Mouse (Mus musculus): ENCODE results near the gene Zfp146. TPM values are rescaled to one million over a fixed set of nuclear protein-coding genes. Genes with fewer than 3 reads are reported as not detected.
A peak's percentile ranks its signal among the peaks of the same experiment; 100 is the strongest.

Zfp146 gene
- polyA plus RNA-seq, 1 experiment from 2014 or later, result 7.3 TPM

GRCm38 (mm10) chr7:30155507-30155906 is 14.0 kb downstream of the Zfp146 start:
- H3K4me2 ChIP-seq (ENCODE audit: low read depth, low read length), result no peak overlapping the region
- WGBS, result 95% methylated on average over 3 of the region's 3 CpGs
- no peak overlapping the region for H3K27ac ChIP-seq (ENCODE audit: low read length)
- peaks cover 73% of the 10 kb centered on the region for H3K36me3 ChIP-seq (ENCODE audit: control insufficient read depth, insufficient read depth)
- peaks cover 75% of the 10 kb centered on the region for H3K9me3 ChIP-seq (replicated peaks; ENCODE audit: control insufficient read depth, low read length)
- no peak overlapping the region for H3K9ac ChIP-seq (ENCODE audit: low read length)
- H3K27me3 ChIP-seq (ENCODE audit: control insufficient read depth, insufficient read depth, low read length), result no peaks in the 10 kb centered on the region
- H3K4me3 ChIP-seq (ENCODE audit: low read length), result no peak overlapping the region
- H3K4me1 ChIP-seq (ENCODE audit: control insufficient read depth, insufficient read depth, low read length), result no peaks in the 10 kb centered on the region
- ATAC-seq (replicated peaks; ENCODE audit: extremely low read depth, insufficient read depth, low FRiP score), result no peak

- Histone ChIP-seq H3K4me1 (ENCODE audit: control insufficient read depth, insufficient read depth, low read length) (no peaks in the 10 kb centered on the region), H3K9me3 (replicated peaks; ENCODE audit: control insufficient read depth, low read length) (peaks cover 74% of the 10 kb centered on the region), H3K27me3 (ENCODE audit: control insufficient read depth, insufficient read depth, low read length) (no peaks in the 10 kb centered on the region), H3K4me3 (ENCODE audit: low read length) (no peak overlapping the region), H3K4me2 (ENCODE audit: low read depth, low read length) (no peak overlapping the region), H3K36me3 (ENCODE audit: control insufficient read depth, insufficient read depth) (peaks cover 65% of the 10 kb centered on the region), H3K9ac (ENCODE audit: low read length) (no peak overlapping the region), H3K27ac (ENCODE audit: low read length) (no peak overlapping the region)
- 96% methylated on average over 1 of the region's 1 CpGs for WGBS
- ATAC-seq (replicated peaks; ENCODE audit: extremely low read depth, insufficient read depth, low FRiP score), result no peak
Measured at GRCm38 (mm10) chr7:30154040-30154439, 15.5 kb downstream of the Zfp146 start.

GRCm38 (mm10) chr7:30147011-30147410 is 22.5 kb downstream of the Zfp146 start:
- peaks cover 31% of the 10 kb centered on the region for H3K9me3 ChIP-seq (replicated peaks; ENCODE audit: control insufficient read depth, low read length)
- 91% methylated on average over 5 of the region's 5 CpGs for WGBS

GRCm38 (mm10) chr7:30143555-30144209 is 25.9 kb downstream of the Zfp146 start:
- no peaks in the 10 kb centered on the region for H3K27me3 ChIP-seq (ENCODE audit: control insufficient read depth, insufficient read depth, low read length)

More at GRCm38 (mm10) chr7:30147011-30147410, 22.5 kb downstream of the Zfp146 start:
- Histone ChIP-seq H3K27ac (ENCODE audit: low read length) (no peak overlapping the region), H3K9ac (ENCODE audit: low read length) (no peak overlapping the region), H3K4me3 (ENCODE audit: low read length) (no peak overlapping the region), H3K4me2 (ENCODE audit: low read depth, low read length) (no peak overlapping the region), H3K27me3 (ENCODE audit: control insufficient read depth, insufficient read depth, low read length) (no peaks in the 10 kb centered on the region), H3K36me3 (ENCODE audit: control insufficient read depth, insufficient read depth) (peaks cover 31% of the 10 kb centered on the region), H3K4me1 (ENCODE audit: control insufficient read depth, insufficient read depth, low read length) (peaks cover 3% of the 10 kb centered on the region)
- no peak for ATAC-seq (replicated peaks; ENCODE audit: extremely low read depth, insufficient read depth, low FRiP score)

GRCm38 (mm10) chr7:30143170-30143554 is 26.4 kb downstream of the Zfp146 start:
- no peak for ATAC-seq (replicated peaks; ENCODE audit: extremely low read depth, insufficient read depth, low FRiP score)
- Histone ChIP-seq H3K27me3 (ENCODE audit: control insufficient read depth, insufficient read depth, low read length) (no peaks in the 10 kb centered on the region), H3K9ac (ENCODE audit: low read length) (peak overlapping the region; percentile 78), H3K9me3 (replicated peaks; ENCODE audit: control insufficient read depth, low read length) (0 out of 2 replicates have a peak, but pooled peaks cover 5% of the 10 kb centered on the region), H3K4me2 (ENCODE audit: low read depth, low read length) (peak overlapping the region; percentile 66), H3K4me1 (ENCODE audit: control insufficient read depth, insufficient read depth, low read length) (peaks cover 3% of the 10 kb centered on the region), H3K27ac (ENCODE audit: low read length) (peak overlapping the region; percentile 78; the same call in 1 of the 2 replicates), H3K36me3 (ENCODE audit: control insufficient read depth, insufficient read depth) (peaks cover 12% of the 10 kb centered on the region; the same call in 1 of the 2 replicates), H3K4me3 (ENCODE audit: low read length) (peak overlapping the region; percentile 66)
- 17% methylated on average over 8 of the region's 8 CpGs for WGBS

More at GRCm38 (mm10) chr7:30143555-30144209, 25.9 kb downstream of the Zfp146 start:
- Histone ChIP-seq H3K27ac (ENCODE audit: low read length) (peak overlapping the region; percentile 78), H3K9me3 (replicated peaks; ENCODE audit: control insufficient read depth, low read length) (peaks cover 8% of the 10 kb centered on the region; the same call in 1 of the 2 replicates), H3K4me1 (ENCODE audit: control insufficient read depth, insufficient read depth, low read length) (peaks cover 3% of the 10 kb centered on the region), H3K4me3 (ENCODE audit: low read length) (peak overlapping the region; percentile 66), H3K36me3 (ENCODE audit: control insufficient read depth, insufficient read depth) (peaks cover 17% of the 10 kb centered on the region; the same call in 1 of the 2 replicates), H3K9ac (ENCODE audit: low read length) (peak overlapping the region; percentile 78), H3K4me2 (ENCODE audit: low read depth, low read length) (peak overlapping the region; percentile 66)
- WGBS, result 1% methylated on average over 35 of the region's 35 CpGs
- ATAC-seq (replicated peaks; ENCODE audit: extremely low read depth, insufficient read depth, low FRiP score), result peak; percentile 92

GRCm38 (mm10) chr7:30136826-30137225 is 32.7 kb downstream of the Zfp146 start:
- H3K27me3 ChIP-seq (ENCODE audit: control insufficient read depth, insufficient read depth, low read length), result no peaks in the 10 kb centered on the region
- H3K27ac ChIP-seq (ENCODE audit: low read length), result no peak overlapping the region
- H3K4me1 ChIP-seq (ENCODE audit: control insufficient read depth, insufficient read depth, low read length), result no peaks in the 10 kb centered on the region
- peaks cover 12% of the 10 kb centered on the region for H3K9me3 ChIP-seq (replicated peaks; ENCODE audit: control insufficient read depth, low read length)
- no peak overlapping the region for H3K4me2 ChIP-seq (ENCODE audit: low read depth, low read length)
- peaks cover 45% of the 10 kb centered on the region for H3K36me3 ChIP-seq (ENCODE audit: control insufficient read depth, insufficient read depth)
- no peak overlapping the region for H3K9ac ChIP-seq (ENCODE audit: low read length)
- no peak for ATAC-seq (replicated peaks; ENCODE audit: extremely low read depth, insufficient read depth, low FRiP score)
- no peak overlapping the region for H3K4me3 ChIP-seq (ENCODE audit: low read length)
- 79% methylated on average over 10 of the region's 10 CpGs for WGBS

- H3K36me3 ChIP-seq (ENCODE audit: control insufficient read depth, insufficient read depth), result peaks cover 67% of the 10 kb centered on the region
- no peaks in the 10 kb centered on the region for H3K27me3 ChIP-seq (ENCODE audit: control insufficient read depth, insufficient read depth, low read length)
- H3K4me1 ChIP-seq (ENCODE audit: control insufficient read depth, insufficient read depth, low read length), result no peaks in the 10 kb centered on the region
- no peak overlapping the region for H3K4me2 ChIP-seq (ENCODE audit: low read depth, low read length)
- H3K27ac ChIP-seq (ENCODE audit: low read length), result no peak overlapping the region
- ATAC-seq (replicated peaks; ENCODE audit: extremely low read depth, insufficient read depth, low FRiP score), result no peak
- no peak overlapping the region for H3K4me3 ChIP-seq (ENCODE audit: low read length)
- H3K9ac ChIP-seq (ENCODE audit: low read length), result no peak overlapping the region
- WGBS, result 98% methylated on average over 4 of the region's 4 CpGs
- H3K9me3 ChIP-seq (replicated peaks; ENCODE audit: control insufficient read depth, low read length), result peaks cover 10% of the 10 kb centered on the region
Measured at GRCm38 (mm10) chr7:30132396-30132795, 37.2 kb downstream of the Zfp146 start.

- H3K36me3 ChIP-seq (ENCODE audit: control insufficient read depth, insufficient read depth), result peaks cover 75% of the 10 kb centered on the region
- peaks cover 14% of the 10 kb centered on the region for H3K9me3 ChIP-seq (replicated peaks; ENCODE audit: control insufficient read depth, low read length)
- H3K4me1 ChIP-seq (ENCODE audit: control insufficient read depth, insufficient read depth, low read length), result no peaks in the 10 kb centered on the region
- 97% methylated on average over 8 of the region's 8 CpGs for WGBS
- H3K27ac ChIP-seq (ENCODE audit: low read length), result no peak overlapping the region
- ATAC-seq (replicated peaks; ENCODE audit: extremely low read depth, insufficient read depth, low FRiP score), result no peak
- no peak overlapping the region for H3K4me3 ChIP-seq (ENCODE audit: low read length)
- no peak overlapping the region for H3K9ac ChIP-seq (ENCODE audit: low read length)
- H3K27me3 ChIP-seq (ENCODE audit: control insufficient read depth, insufficient read depth, low read length), result no peaks in the 10 kb centered on the region
- no peak overlapping the region for H3K4me2 ChIP-seq (ENCODE audit: low read depth, low read length)
Measured at GRCm38 (mm10) chr7:30129900-30130299, 39.6 kb downstream of the Zfp146 start.

GRCm38 (mm10) chr7:30122188-30122530 is 47.4 kb downstream of the Zfp146 start:
- ATAC-seq (replicated peaks; ENCODE audit: extremely low read depth, insufficient read depth, low FRiP score), result no peak; the same call in 1 of the 2 replicates
- 0 out of 2 replicates have a peak, but pooled peaks cover 2% of the 10 kb centered on the region for H3K9me3 ChIP-seq (replicated peaks; ENCODE audit: control insufficient read depth, low read length)
- H3K4me2 ChIP-seq (ENCODE audit: low read depth, low read length), result peak overlapping the region; percentile 95
- H3K27me3 ChIP-seq (ENCODE audit: control insufficient read depth, insufficient read depth, low read length), result no peaks in the 10 kb centered on the region
- peaks cover 13% of the 10 kb centered on the region for H3K36me3 ChIP-seq (ENCODE audit: control insufficient read depth, insufficient read depth)
- H3K4me3 ChIP-seq (ENCODE audit: low read length), result peak overlapping the region; percentile 89
- peaks cover 5% of the 10 kb centered on the region; the same call in 1 of the 2 replicates for H3K4me1 ChIP-seq (ENCODE audit: control insufficient read depth, insufficient read depth, low read length)
- WGBS, result 3% methylated on average over 15 of the region's 15 CpGs
- peak overlapping the region; percentile 95 for H3K9ac ChIP-seq (ENCODE audit: low read length)
- peak overlapping the region; percentile 91 for H3K27ac ChIP-seq (ENCODE audit: low read length)
